Mouse (Mus musculus): ENCODE results near the gene Itgad.

Gene Itgad

GRCm38 (mm10) chr7:128242331-128242730 lies 88.2 kb downstream of the Itgad start:
- in situ Hi-C loops (cut with MboI, MseI), result loop anchor here (10.0 kb wide), 1 partner anchor 102 kb away; no protein-coding TSS in a partner anchor

- in situ Hi-C loops (cut with MboI, MseI), result loop anchor here (10.0 kb wide), 1 partner anchor 101 kb away; no protein-coding TSS in a partner anchor
Measured at GRCm38 (mm10) chr7:128243921-128244320, 89.7 kb downstream of the Itgad start.

GRCm38 (mm10) chr7:128244410-128245025 lies 90.3 kb downstream of the Itgad start:
- in situ Hi-C loops (cut with MboI, MseI), result loop anchor here (10.0 kb wide), 1 partner anchor 100 kb away; no protein-coding TSS in a partner anchor

GRCm38 (mm10) chr7:128245547-128245946 lies 91.4 kb downstream of the Itgad start:
- in situ Hi-C loops (cut with MboI, MseI), result loop anchor here (10.0 kb wide), 1 partner anchor 99 kb away; no protein-coding TSS in a partner anchor

GRCm38 (mm10) chr7:128246496-128247391 lies 92.6 kb downstream of the Itgad start, which contains the start of gene Tgfb1i1:
Tgfb1i1 (plus strand) TSS chr7:128246812.
- in situ Hi-C loops (cut with MboI, MseI), result loop anchor here (10.0 kb wide), 1 partner anchor 98 kb away; no protein-coding TSS in a partner anchor

- in situ Hi-C loops (cut with MboI, MseI), result loop anchor here (10.0 kb wide), 1 partner anchor 97 kb away; no protein-coding TSS in a partner anchor
Measured at GRCm38 (mm10) chr7:128247443-128247842, 93.3 kb downstream of the Itgad start.

- in situ Hi-C loops (cut with MboI, MseI), result loop anchor here (10.0 kb wide), 1 partner anchor 96 kb away; no protein-coding TSS in a partner anchor
Measured at GRCm38 (mm10) chr7:128248081-128249042, 94.2 kb downstream of the Itgad start.

- in situ Hi-C loops (cut with MboI, MseI), result loop anchor here (10.0 kb wide), 1 partner anchor 95 kb away; no protein-coding TSS in a partner anchor
Measured at GRCm38 (mm10) chr7:128249998-128250397, 95.8 kb downstream of the Itgad start.

GRCm38 (mm10) chr7:128251946-128252345 lies 97.8 kb downstream of the Itgad start:
- in situ Hi-C loops (cut with MboI, MseI), result no loop called here

GRCm38 (mm10) chr7:128252609-128253008 lies 98.4 kb downstream of the Itgad start:
- in situ Hi-C loops (cut with MboI, MseI), result no loop called here

GRCm38 (mm10) chr7:128254978-128255377 lies 100.8 kb downstream of the Itgad start:
- in situ Hi-C loops (cut with MboI, MseI), result no loop called here

- in situ Hi-C loops (cut with MboI, MseI), result no loop called here
Measured at GRCm38 (mm10) chr7:128255757-128256156, 101.6 kb downstream of the Itgad start.

GRCm38 (mm10) chr7:128256783-128257334 lies 102.7 kb downstream of the Itgad start:
- in situ Hi-C loops (cut with MboI, MseI), result no loop called here

GRCm38 (mm10) chr7:128265411-128265810 lies 111.2 kb downstream of the Itgad start, which contains the start of gene Slc5a2:
Slc5a2 (plus strand) TSS chr7:128265657.
- in situ Hi-C loops (cut with MboI, MseI), result no loop called here

GRCm38 (mm10) chr7:128266056-128266455 lies 111.9 kb downstream of the Itgad start:
- in situ Hi-C loops (cut with MboI, MseI), result no loop called here

- in situ Hi-C loops (cut with MboI, MseI), result no loop called here
Measured at GRCm38 (mm10) chr7:128267391-128267790, 113.2 kb downstream of the Itgad start.

GRCm38 (mm10) chr7:128267813-128268212 lies 113.6 kb downstream of the Itgad start:
- in situ Hi-C loops (cut with MboI, MseI), result no loop called here

GRCm38 (mm10) chr7:128270431-128270850 lies 116.3 kb downstream of the Itgad start:
- in situ Hi-C loops (cut with MboI, MseI), result no loop called here

GRCm38 (mm10) chr7:128271496-128271895 lies 117.3 kb downstream of the Itgad start:
- in situ Hi-C loops (cut with MboI, MseI), result no loop called here
